19 mouse cellular contexts compared by ENCODE assay signal in the genomic region with DNA sequence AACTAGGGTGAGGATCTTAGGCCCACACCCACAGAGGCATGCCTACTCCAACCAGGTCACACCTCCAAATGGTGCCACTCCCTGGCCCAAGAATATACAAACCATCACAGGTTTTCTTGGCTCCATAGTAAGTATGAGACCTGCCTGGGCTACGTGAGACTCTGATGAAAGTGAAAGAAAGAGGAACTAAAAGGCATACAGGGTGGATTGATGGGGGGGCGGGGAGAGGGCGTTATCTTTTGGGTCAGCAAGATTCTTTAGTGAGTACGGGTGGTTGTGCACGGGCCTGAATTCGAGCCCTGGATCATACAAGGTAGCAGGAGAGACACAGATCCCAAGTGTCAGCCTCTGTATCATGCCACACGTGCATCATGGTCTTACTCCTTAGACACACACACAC. TPM values are rescaled to one million over a fixed set of nuclear protein-coding genes. Genes with fewer than 3 reads are reported as not detected.
DNase-seq lines count a peak whose midpoint lies in the region; ATAC-seq lines count a peak whose summit lies in the region.
"Had no signal": no experiment of that assay in that cellular context is flagged by ENCODE, and none has a peak within 500 bp of the region (broad histone marks: within the 10 kb centered on the region; RNA-seq: fewer than 3 reads in every experiment).

No protein-coding gene starts in this region.

- no peaks in the 10 kb centered on the region for H3K36me3 ChIP-seq in midbrain, embryonic 13.5 days
- no peaks in the 10 kb centered on the region for H3K36me3 ChIP-seq in forebrain, embryonic 12.5 days (replicated peaks)
- H3K36me3 ChIP-seq: embryonic facial prominence, embryonic 10.5 days; embryonic facial prominence, embryonic 12.5 days; forebrain, embryonic 15.5 days had no signal

- WGBS in midbrain, embryonic 13.5 days = 92% methylated on average over 7 of the region's 7 CpGs
- WGBS in forebrain, embryonic 12.5 days = 89% methylated on average over 7 of the region's 7 CpGs

- no peaks in the 10 kb centered on the region for H3K27me3 ChIP-seq in midbrain, embryonic 13.5 days
- H3K27me3 ChIP-seq in forebrain, embryonic 12.5 days = 0 out of 2 replicates have a peak, but pooled peaks cover 4% of the 10 kb centered on the region
- H3K27me3 ChIP-seq: embryonic facial prominence, embryonic 12.5 days; forebrain, embryonic 15.5 days had no signal

- H3K9ac ChIP-seq in midbrain, embryonic 13.5 days (replicated peaks) = no peak overlapping the region
- no peak overlapping the region for H3K9ac ChIP-seq in forebrain, embryonic 12.5 days
- H3K9ac ChIP-seq: embryonic facial prominence, embryonic 12.5 days; forebrain, embryonic 15.5 days; forebrain, postnatal 0 days had no signal

- peak; percentile 77 for ATAC-seq in common myeloid progenitor, adult 5-6 weeks (replicated peaks; ENCODE audit: low read depth, poor library complexity, severe bottlenecking)
- ATAC-seq in megakaryocyte progenitor cell, adult 5-6 weeks (replicated peaks; ENCODE audit: poor library complexity) = peak; percentile 45
- ATAC-seq in midbrain, embryonic 13.5 days = no peak
- ATAC-seq in forebrain, embryonic 12.5 days (ENCODE audit: low FRiP score) = no peak
- ATAC-seq: activated CD4-positive, CD25-positive, alpha-beta regulatory T cell, adult 4 months; forebrain, embryonic 15.5 days; forebrain, postnatal 0 days; Patski had no signal

- no peak overlapping the region for H3K4me3 ChIP-seq in midbrain, embryonic 13.5 days (replicated peaks)
- no peak overlapping the region for H3K4me3 ChIP-seq in forebrain, embryonic 12.5 days (replicated peaks)
- H3K4me3 ChIP-seq: embryonic facial prominence, embryonic 10.5 days; embryonic facial prominence, embryonic 12.5 days; forebrain, embryonic 15.5 days had no signal

- H3K27ac ChIP-seq in midbrain, embryonic 13.5 days = no peak overlapping the region
- no peak overlapping the region for H3K27ac ChIP-seq in forebrain, embryonic 12.5 days
- H3K27ac ChIP-seq: embryonic facial prominence, embryonic 10.5 days; embryonic facial prominence, embryonic 12.5 days; forebrain, embryonic 15.5 days had no signal

- H3K4me1 ChIP-seq in midbrain, embryonic 13.5 days (replicated peaks) = peaks cover 12% of the 10 kb centered on the region
- peaks cover 9% of the 10 kb centered on the region for H3K4me1 ChIP-seq in forebrain, embryonic 12.5 days
- H3K4me1 ChIP-seq: forebrain, embryonic 15.5 days had no signal

- no peaks in the 10 kb centered on the region for H3K9me3 ChIP-seq in midbrain, embryonic 13.5 days
- no peaks in the 10 kb centered on the region for H3K9me3 ChIP-seq in forebrain, embryonic 12.5 days
- H3K9me3 ChIP-seq: embryonic facial prominence, embryonic 10.5 days; embryonic facial prominence, embryonic 12.5 days; forebrain, embryonic 15.5 days had no signal

- DNase-seq in A20 (ENCODE audit: low read depth, low spot score) = peak; percentile 87
- DNase-seq: adrenal gland, adult 8-10 months; adrenal gland, postnatal 14 days; adrenal gland, postnatal 36 days; cerebellum, adult 11-12 months; cerebellum, adult 2 months; cerebellum, adult 9-11 months; cerebellum, postnatal 14 days; cerebellum, postnatal 36 days; forebrain, postnatal 0 days had no signal

- H3K4me2 ChIP-seq in midbrain, embryonic 13.5 days (replicated peaks) = no peak overlapping the region
- H3K4me2 ChIP-seq in forebrain, embryonic 12.5 days = no peak overlapping the region
- H3K4me2 ChIP-seq: embryonic facial prominence, embryonic 12.5 days; forebrain, embryonic 15.5 days had no signal

RNA-seq across cellular contexts. Expression of gene Mafb, which starts 57.6 kb away (rescaled TPM):
- total RNA-seq in common myeloid progenitor, adult 5-6 weeks (2017) = not detected in 2 replicates
- 0.39 and 0.83 TPM in 2 replicates for total RNA-seq in megakaryocyte progenitor cell, adult 5-6 weeks (2015)
- total RNA-seq in megakaryocyte progenitor cell, adult 5-6 weeks (2017) = 0.08 and 0.14 TPM in 2 replicates
- polyA plus RNA-seq in midbrain, embryonic 13.5 days (2015; fragmentation: Nextera tagmentation; extraction: Ambion mirVana) = 4.7 and 5.9 TPM in 2 replicates
- polyA plus RNA-seq in forebrain, embryonic 12.5 days (2016; fragmentation: Nextera tagmentation; extraction: Ambion mirVana) = 7.5 and 7.8 TPM in 2 replicates
- polyA plus RNA-seq: activated CD4-positive, CD25-positive, alpha-beta regulatory T cell, adult 4 months had no signal

Comparison
In these comparisons a context has a peak if more than half of its experiments do, and no peak if none do; other contexts are left out.
1. ATAC-seq: peak in common myeloid progenitor, adult 5-6 weeks (single experiment) and megakaryocyte progenitor cell, adult 5-6 weeks (single experiment); none in midbrain, embryonic 13.5 days (single experiment) and forebrain, embryonic 12.5 days (single experiment).